Mouse (Mus musculus): ENCODE measurements around the gene Nudt17.

DNA sequence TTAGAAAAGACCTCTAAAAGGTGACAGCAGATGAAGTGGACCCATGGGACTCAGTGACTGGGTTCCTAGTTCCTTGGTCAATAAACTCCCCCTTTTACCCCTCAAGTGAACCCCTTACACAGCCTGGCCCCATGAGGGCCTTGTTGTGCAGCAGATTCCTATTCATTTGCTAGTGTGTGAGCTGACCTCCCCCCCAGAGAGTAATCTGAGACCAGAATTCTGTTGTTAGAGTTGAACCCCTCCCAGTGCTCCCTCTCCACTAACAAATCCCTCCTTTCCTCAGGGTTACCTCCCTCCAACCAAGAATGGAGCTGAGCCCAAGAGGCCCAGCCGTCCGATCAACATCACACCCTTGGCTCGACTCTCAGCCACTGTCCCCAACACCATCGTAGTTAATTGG lies 7.4 kb downstream of the Nudt17 start:
- TF ChIP-seq POLR2A (IDR thresholded peaks at IDR 0.05; ENCODE audit: insufficient read length, low read depth) (no peak), USF1 (IDR thresholded peaks at IDR 0.05; ENCODE audit: low read depth) (no peak)

Data from myocyte (in vitro differentiated cells).